Mouse (Mus musculus) forebrain, postnatal 0 days (tissue): Measurements from ENCODE around the gene Acap2. TPM values are rescaled to one million over a fixed set of nuclear protein-coding genes. Genes with fewer than 3 reads are reported as not detected.
A peak's percentile ranks its signal among the peaks of the same experiment; 100 is the strongest.

Experiments
- ATAC-seq: fragments of 200-750 bp; cut with Nextera tagmentation; 2 replicates; pipeline ENCODE4 v1.8.0; 2017; ENCODE audit warnings: mild to moderate bottlenecking, moderate library complexity
- DNase-seq: peaks from one replicate; pipeline ENCODE4 v3.0.0-alpha.2; 2015
- H3K27ac ChIP-seq: fragments of 300-500 bp; sonication (generic); 2 replicates; pipeline ENCODE4 v1.5.1; 2014; ENCODE audit warnings: low read depth, mild to moderate bottlenecking, antibody characterized with exemption, low read length, moderate library complexity, mixed read lengths
- H3K27me3 ChIP-seq: fragments of 300-500 bp; sonication (generic); 2 replicates; pipeline ENCODE4 v1.6.1; 2014; ENCODE audit warnings: mild to moderate bottlenecking, low read length, mixed read lengths; ENCODE audit not compliant: insufficient read depth
- H3K36me3 ChIP-seq: fragments of 300-500 bp; sonication (generic); 2 replicates; pipeline ENCODE4 v1.6.1; 2014; ENCODE audit warnings: mild to moderate bottlenecking, moderate library complexity; ENCODE audit not compliant: insufficient read depth
- H3K4me1 ChIP-seq: fragments of 300-500 bp; sonication (generic); 2 replicates; pipeline ENCODE4 v1.6.1; 2014; ENCODE audit warnings: antibody characterized with exemption; ENCODE audit not compliant: insufficient read depth
- H3K4me2 ChIP-seq: fragments of 300-500 bp; sonication (generic); 2 replicates; pipeline ENCODE4 v1.6.1; 2014; ENCODE audit warnings: low read depth, mild to moderate bottlenecking, moderate library complexity
- H3K4me3 ChIP-seq: fragments of 300-500 bp; sonication (generic); 2 replicates; pipeline ENCODE4 v1.5.1; 2014; ENCODE audit warnings: low read depth, low read length, mixed read lengths
- H3K9ac ChIP-seq: fragments of 300-500 bp; sonication (generic); 2 replicates; pipeline ENCODE4 v1.6.1; 2014; ENCODE audit warnings: mild to moderate bottlenecking
- H3K9me3 ChIP-seq: fragments of 300-500 bp; sonication (generic); 2 replicates; pipeline ENCODE4 v1.6.1; 2016; ENCODE audit warnings: low read length
- CTCF ChIP-seq: sonication (generic); IDR thresholded peaks from 2 replicates; pipeline ENCODE4 v1.5.1; 2016; ENCODE audit warnings: antibody characterized with exemption, control low read depth, low read depth
- WGBS: fragments of 180-500 bp; shearing (Covaris S2); extraction: QIAGEN DNeasy Blood & Tissue Kit; methylation state at CpG from one replicate; pipeline ENCODE4 v1.1.7; 2014; 5-methylcytosine and 5-hydroxymethylcytosine counted together
- polyA plus RNA-seq: library from polyadenylated mRNA; unstranded; fragments of >200 nt; fragmentation: Nextera tagmentation; extraction: Ambion mirVana; gene quantifications from 2 replicates; pipeline ENCODE4 v1.2.1, GENCODE M21; 2015
- total RNA-seq: library from RNA; depleted of rRNA; stranded (reverse); fragments of >200 nt; gene quantifications from 2 replicates; pipeline ENCODE4 v1.2.3, GENCODE M21; 2014

The Acap2 gene
- total and polyA plus RNA-seq, 2 experiments from 2014 or later, result 8.8 to 33.6 TPM

DNA sequence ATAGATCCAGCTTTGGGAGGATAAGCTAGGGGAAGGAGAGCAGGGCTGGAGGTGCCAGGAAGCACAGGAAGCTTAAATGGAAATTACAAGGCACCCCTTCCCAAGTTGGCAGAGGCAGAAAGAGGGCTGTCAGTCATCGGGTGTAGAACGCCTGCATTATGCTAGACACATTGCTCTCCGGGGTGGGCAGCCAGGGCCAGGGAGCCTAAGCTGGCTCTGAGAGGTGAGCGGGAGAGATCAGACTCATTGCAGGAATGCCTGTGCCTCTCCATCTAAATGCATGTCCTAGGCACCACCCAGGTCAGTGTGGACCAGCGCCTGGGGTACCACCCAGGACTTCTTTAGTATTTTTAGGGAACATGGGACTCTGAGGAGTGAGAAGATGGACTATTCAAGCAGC is 123.6 kb downstream of the Acap2 start:
- Histone ChIP-seq H3K27me3 (no peaks in the 10 kb centered on the region), H3K4me3 (no peak overlapping the region), H3K36me3 (no peaks in the 10 kb centered on the region), H3K4me2 (no peak overlapping the region), H3K9me3 (no peaks in the 10 kb centered on the region), H3K27ac (no peak overlapping the region), H3K9ac (no peak overlapping the region), H3K4me1 (peaks cover 4% of the 10 kb centered on the region; the same call in 1 of the 2 replicates)
- no peak for DNase-seq
- no peak for TF ChIP-seq CTCF
- ATAC-seq, result no peak
- 91% methylated on average over 5 of the region's 5 CpGs for WGBS

DNA sequence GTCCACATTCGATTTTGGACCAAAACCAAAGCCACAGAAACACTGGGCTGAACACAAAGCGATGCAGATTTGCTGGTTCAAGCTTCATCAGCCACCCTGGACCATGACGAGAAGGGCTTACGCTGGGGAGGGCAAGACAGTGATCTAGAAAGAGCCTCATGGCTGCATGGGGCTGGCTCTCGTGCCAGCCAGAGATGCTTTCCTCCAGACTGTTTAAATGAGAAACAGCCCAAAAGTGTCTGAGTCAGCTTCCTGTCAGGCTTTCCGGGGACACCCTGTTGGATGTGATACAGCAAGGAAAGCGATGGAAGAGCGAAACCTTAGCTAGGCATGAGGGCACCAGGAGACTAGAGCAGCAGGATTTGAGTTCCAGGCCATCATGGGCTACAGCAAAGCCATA is 124.6 kb downstream of the Acap2 start:
- no peaks in the 10 kb centered on the region for H3K27me3 ChIP-seq
- no peak overlapping the region for H3K9ac ChIP-seq
- H3K4me1 ChIP-seq, result peaks cover 4% of the 10 kb centered on the region; the same call in 1 of the 2 replicates
- H3K4me2 ChIP-seq, result no peak overlapping the region
- no peak overlapping the region for H3K4me3 ChIP-seq
- H3K9me3 ChIP-seq, result no peaks in the 10 kb centered on the region
- TF ChIP-seq CTCF, result no peak
- no peak overlapping the region for H3K27ac ChIP-seq
- no peak for ATAC-seq
- 93% methylated on average over 8 of the region's 8 CpGs for WGBS
- H3K36me3 ChIP-seq, result no peaks in the 10 kb centered on the region
- no peak for DNase-seq

DNA sequence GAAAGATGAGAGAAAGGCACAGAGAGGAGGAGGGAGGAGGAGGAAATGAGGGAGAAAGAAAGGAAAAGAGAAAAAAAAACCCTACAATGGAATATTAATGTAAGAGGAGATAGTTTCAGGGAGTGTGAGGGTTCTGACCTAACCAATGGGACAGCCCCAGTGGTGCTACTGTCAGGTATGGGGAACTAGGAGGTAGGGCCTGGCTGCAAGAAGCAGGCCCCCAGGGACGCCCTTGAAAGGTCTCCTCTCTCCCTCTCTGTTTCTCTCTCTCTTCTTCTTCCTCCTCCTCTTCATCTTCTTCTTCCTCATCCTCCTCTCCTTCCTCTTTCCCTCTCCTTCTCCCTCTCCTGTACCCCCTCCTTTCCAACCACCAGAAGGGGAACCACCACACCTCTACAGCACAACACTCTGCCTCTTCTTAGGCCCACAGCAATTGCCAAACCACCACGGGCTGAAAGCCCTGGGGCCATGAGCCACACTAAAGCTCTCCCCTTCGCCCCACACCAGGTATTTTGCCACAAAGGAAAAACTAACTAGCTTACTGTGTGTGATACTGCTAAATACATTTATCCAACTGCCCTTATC is 126.6 kb downstream of the Acap2 start:
- Histone ChIP-seq H3K27ac (no peak overlapping the region), H3K4me3 (no peak overlapping the region), H3K9ac (no peak overlapping the region), H3K4me1 (no peaks in the 10 kb centered on the region), H3K36me3 (no peaks in the 10 kb centered on the region), H3K4me2 (no peak overlapping the region), H3K9me3 (no peaks in the 10 kb centered on the region), H3K27me3 (no peaks in the 10 kb centered on the region)
- ATAC-seq (no peak), DNase-seq (no peak)
- WGBS, result 75% methylated on average over 3 of the region's 3 CpGs
- no peak for TF ChIP-seq CTCF

- TF ChIP-seq CTCF, result no peak
- DNase-seq (no peak), ATAC-seq (no peak)
- Histone ChIP-seq H3K27ac (no peak overlapping the region), H3K36me3 (no peaks in the 10 kb centered on the region), H3K4me1 (no peaks in the 10 kb centered on the region), H3K27me3 (no peaks in the 10 kb centered on the region), H3K4me3 (no peak overlapping the region), H3K9me3 (no peaks in the 10 kb centered on the region), H3K4me2 (no peak overlapping the region), H3K9ac (no peak overlapping the region)
- 90% methylated on average over 6 of the region's 6 CpGs for WGBS
Measured at GRCm38 (mm10) chr16:31071731-31072130, 129.3 kb downstream of the Acap2 start.

GRCm38 (mm10) chr16:31070358-31071133 is 130.5 kb downstream of the Acap2 start:
- ATAC-seq (peak; percentile 91), DNase-seq (peak; percentile 90)
- no peaks in the 10 kb centered on the region for H3K4me1 ChIP-seq
- H3K9me3 ChIP-seq, result no peaks in the 10 kb centered on the region
- no peak overlapping the region for H3K4me3 ChIP-seq
- no peak overlapping the region for H3K9ac ChIP-seq
- 18% methylated on average over 19 of the region's 21 CpGs for WGBS
- no peaks in the 10 kb centered on the region for H3K27me3 ChIP-seq
- TF ChIP-seq CTCF, result peak; percentile 98
- no peaks in the 10 kb centered on the region for H3K36me3 ChIP-seq
- no peak overlapping the region for H3K4me2 ChIP-seq
- no peak overlapping the region for H3K27ac ChIP-seq

DNA sequence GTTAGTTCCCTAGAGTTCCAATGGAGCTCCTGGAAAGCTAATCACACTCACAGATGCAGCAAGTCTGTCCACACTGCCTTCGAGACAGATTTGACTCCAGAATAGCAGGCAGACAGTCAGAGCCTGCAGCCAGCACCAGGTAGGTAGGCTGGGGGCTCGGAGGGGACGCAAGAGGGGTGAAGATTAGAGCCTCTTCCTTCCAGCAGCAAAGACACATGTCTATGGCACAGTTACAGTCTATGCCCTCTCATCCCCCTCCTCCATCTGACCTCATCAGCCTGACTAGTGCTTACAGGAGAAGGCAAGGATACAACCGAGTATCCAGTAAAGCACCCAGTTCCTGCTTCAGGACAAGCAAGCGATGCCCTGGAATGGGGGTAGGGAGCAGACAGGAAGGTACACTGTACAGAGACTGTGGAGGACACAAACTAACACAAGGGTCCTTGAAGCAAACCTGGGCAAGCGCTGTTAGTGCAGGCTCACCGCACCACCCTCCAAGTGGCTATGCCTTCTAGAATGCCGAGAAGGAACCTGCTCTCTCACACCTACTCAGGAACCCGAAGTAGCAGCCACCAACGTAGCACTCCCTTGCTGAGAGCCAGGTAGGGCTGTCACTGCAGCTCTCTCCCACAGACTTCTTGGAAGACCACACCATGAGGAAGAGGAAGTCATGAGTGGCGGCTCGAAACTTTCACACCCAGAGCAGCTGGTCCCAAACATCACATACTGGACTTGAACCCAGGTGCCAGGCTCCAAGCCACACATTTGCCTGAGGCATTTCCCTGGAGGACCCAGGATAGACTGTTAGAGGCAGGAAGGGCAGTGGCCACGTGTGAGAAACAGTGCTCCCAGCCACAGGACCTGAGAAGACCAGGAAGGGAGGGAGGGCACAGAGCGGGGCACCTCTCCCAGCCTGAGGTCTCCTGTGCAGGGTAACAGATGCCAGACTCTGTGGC is 131.6 kb downstream of the Acap2 start:
- no peaks in the 10 kb centered on the region for H3K4me1 ChIP-seq
- no peak overlapping the region for H3K4me3 ChIP-seq
- no peaks in the 10 kb centered on the region for H3K36me3 ChIP-seq
- WGBS, result 88% methylated on average over 14 of the region's 14 CpGs
- no peaks in the 10 kb centered on the region for H3K9me3 ChIP-seq
- H3K4me2 ChIP-seq, result no peak overlapping the region
- H3K27me3 ChIP-seq, result no peaks in the 10 kb centered on the region
- ATAC-seq (no peak), DNase-seq (no peak)
- no peak overlapping the region for H3K27ac ChIP-seq
- TF ChIP-seq CTCF, result no peak
- no peak overlapping the region for H3K9ac ChIP-seq
